Mouse (Mus musculus): Measurements from ENCODE around the gene Dll4. TPM values are rescaled to one million over a fixed set of nuclear protein-coding genes. Genes with fewer than 3 reads are reported as not detected.

Dll4 gene
- polyA plus RNA-seq, 1 experiment from 2014 or later, result 15.1 TPM

DNA sequence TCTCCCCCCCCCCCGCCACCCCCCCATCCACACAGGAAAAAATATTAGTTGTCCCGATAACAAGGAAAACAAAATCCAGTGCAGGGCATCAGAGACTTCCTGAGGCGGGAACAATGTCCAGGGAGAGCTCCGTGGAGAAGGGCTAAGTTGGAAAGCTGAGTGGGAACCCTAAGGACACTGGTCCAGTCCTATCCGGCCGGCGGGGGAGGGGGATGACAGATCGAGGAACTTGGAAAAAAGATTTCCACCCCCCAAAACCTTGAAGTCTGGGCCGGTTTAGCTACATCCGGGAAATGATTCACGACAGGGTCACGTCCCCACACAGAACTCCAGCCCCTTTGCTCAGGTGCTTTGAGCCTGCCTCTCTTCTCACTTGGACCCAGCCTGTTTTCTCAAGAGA, 14.0 kb upstream of the Dll4 start:
- DNase-seq (ENCODE audit: low spot score), result no peak

GRCm38 (mm10) chr2:119312380-119312958, 13.1 kb upstream of the Dll4 start:
- DNase-seq (ENCODE audit: low spot score), result no peak

DNA sequence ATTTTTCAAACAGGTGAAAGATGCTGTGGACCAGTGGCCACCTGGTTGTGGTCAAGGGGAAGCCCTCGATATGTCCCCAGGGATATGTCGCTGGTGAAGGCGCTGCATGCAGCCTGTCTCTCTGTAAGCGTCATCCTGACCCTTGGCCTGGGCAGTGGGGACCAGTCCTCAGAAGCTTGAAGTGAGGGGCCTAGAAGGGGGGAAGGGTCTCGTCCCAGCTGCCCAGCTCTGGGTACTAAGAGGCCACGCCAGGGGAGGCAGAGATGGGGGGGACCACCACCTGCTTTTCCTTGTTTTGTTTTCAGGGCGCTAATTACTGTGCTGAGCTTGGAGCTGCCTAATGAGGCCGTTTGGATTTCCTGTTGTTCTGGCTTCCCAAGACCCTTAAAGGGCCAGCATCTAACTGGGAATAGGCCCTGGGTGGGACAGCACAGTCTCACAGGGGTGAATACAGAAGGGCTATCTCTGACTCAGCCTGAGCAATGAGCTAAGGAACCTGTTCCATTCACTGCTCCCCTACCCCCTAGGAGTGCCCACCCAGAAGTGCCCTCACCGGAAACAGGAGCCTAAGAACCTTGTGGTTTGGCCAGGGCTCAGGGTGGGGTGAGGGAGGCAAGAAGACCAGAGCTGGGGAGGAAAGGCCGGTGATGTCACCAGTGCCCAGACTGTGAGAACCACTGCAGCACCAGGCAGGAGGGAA, 11.7 kb upstream of the Dll4 start:
- DNase-seq (ENCODE audit: low spot score), result no peak

- no peak for DNase-seq (ENCODE audit: low spot score)
These were observed 10.8 kb upstream of the Dll4 start for GRCm38 (mm10) chr2:119314742-119315310.

DNA sequence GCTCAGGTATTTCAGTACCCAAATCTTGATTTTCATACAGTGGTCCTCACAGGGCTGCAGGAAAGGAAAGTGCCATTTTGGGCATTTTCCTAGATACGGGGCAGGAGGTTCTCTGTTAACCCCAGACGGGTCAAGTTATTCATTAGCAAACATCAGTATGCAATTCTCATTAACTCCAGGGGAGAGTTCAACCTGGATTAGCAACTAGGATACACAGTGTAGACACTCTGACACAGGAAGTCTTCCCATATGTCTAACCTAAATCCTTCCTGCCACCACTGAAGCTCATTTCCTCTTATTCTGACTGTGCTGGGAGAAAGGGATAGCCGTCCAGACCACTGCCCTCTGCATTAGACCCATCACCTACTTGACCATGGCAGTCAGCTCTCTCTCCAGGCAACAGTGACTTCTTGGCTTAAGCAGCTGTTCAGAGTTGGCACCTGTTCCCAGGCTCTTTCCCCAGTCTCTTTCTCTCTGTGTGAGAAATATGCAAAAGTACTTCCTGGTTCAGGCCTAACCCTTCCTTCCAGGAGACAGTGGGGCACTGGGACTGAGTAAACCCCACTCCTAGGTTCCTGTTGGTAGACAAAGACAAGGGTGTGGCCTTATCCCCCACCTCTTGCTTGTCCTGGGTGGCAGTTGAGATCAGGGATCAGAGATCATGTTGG, 7.4 kb upstream of the Dll4 start:
- no peak for DNase-seq (ENCODE audit: low spot score)

DNA sequence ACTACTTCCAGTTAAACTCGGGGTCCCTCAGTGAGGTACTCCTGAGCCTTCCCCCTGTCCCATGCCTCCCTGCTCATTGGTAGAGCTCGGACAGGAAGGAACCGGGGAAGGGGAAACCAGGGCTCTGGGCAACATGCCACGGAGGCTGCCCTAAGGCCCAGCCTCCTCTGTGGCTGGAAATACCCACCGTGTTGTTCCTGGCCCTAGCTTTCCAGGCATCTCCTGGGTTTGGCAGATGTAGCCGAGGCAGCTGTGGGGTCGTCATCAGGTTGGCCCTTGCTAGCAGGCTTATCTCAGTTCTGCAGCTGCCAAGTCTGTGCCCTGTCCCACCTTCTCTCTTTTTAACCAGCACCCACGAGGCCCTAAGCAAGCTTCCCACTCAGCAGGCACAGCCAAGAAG, 5.0 kb upstream of the Dll4 start:
- no peak for DNase-seq (ENCODE audit: low spot score)

GRCm38 (mm10) chr2:119321771-119322586, 3.6 kb upstream of the Dll4 start:
- DNase-seq (ENCODE audit: low spot score), result no peak

GRCm38 (mm10) chr2:119322587-119323300, 2.8 kb upstream of the Dll4 start:
- peak; percentile 35 for DNase-seq (ENCODE audit: low spot score)

GRCm38 (mm10) chr2:119323866-119324575, 1.6 kb upstream of the Dll4 start:
- DNase-seq (ENCODE audit: low spot score), result no peak

DNA sequence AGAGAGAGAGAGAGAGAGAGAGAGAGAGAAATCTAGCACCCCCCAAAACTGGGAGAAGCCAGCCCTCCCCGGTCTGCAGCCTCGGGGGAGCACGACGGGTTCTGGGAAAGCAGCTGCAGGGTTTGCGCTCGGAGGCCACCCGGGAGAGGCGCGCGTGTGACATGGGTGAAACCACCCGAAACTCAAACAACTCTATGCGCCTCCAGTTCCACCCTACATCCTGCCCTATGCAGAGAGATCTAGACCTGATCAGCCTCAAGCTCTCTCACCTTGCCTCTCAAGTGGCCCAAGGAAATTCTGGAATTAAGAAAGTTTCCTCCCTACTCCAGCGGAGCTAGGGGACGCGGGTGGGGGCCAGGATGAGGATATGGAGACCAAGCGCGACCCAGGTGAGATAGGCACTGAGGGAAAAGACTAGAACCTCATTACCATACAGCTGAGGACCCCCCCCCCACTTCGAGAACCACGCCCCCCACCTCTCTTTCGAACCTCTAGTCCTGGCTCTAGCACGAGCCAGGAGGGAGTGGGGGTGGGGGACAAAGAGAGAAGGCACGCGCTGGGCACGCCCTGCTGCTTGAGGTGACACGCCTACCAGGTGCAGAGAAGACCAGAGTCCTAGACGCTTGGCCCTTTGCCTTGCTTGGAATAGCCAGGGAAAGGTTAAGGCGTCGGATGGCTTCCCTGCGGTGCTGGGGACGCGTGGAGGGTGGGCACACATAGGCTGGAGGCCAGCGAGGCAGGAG, 837 bp upstream of the Dll4 start:
- peak; percentile 20 for DNase-seq (ENCODE audit: low spot score)

GRCm38 (mm10) chr2:119326161-119327101, 847 bp downstream of the Dll4 start:
- no peak for DNase-seq (ENCODE audit: low spot score)

- DNase-seq (ENCODE audit: low spot score), result peak; percentile 51
These were observed 1.5 kb downstream of the Dll4 start for GRCm38 (mm10) chr2:119327102-119327480.

DNA sequence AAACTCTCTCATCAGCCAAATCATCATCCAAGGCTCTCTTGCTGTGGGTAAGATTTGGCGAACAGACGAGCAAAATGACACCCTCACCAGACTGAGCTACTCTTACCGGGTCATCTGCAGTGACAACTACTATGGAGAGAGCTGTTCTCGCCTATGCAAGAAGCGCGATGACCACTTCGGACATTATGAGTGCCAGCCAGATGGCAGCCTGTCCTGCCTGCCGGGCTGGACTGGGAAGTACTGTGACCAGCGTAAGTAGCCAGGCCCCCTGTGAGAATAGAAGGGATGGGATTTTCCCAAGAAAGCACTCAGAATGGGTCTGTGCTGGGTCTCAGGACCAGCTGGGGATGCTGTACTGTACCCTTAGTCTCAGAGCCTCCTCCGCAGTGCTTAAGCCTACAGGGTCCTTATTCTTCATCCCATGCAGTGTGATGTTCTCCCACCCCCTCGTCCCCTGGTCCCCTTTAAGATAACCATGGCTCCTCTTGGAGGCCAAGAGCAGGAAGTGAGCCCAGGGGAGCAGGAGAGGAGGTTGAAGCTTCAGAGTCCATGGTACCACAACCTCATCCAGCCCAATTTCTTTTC, 2.5 kb downstream of the Dll4 start:
- no peak for DNase-seq (ENCODE audit: low spot score)

DNA sequence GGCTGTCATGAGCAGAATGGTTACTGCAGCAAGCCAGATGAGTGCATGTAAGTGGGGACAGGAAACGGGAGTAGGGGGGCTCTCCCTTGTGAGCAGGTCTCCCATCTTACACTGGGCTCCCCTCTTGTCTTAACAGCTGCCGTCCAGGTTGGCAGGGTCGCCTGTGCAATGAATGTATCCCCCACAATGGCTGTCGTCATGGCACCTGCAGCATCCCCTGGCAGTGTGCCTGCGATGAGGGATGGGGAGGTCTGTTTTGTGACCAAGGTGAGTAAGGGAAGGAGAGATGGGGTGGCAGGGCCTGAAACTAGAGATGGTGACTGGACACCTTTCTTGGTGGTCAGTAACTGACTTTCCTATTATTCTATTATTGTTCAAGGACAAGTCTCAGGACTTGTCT, 3.0 kb downstream of the Dll4 start:
- DNase-seq (ENCODE audit: low spot score), result no peak

DNA sequence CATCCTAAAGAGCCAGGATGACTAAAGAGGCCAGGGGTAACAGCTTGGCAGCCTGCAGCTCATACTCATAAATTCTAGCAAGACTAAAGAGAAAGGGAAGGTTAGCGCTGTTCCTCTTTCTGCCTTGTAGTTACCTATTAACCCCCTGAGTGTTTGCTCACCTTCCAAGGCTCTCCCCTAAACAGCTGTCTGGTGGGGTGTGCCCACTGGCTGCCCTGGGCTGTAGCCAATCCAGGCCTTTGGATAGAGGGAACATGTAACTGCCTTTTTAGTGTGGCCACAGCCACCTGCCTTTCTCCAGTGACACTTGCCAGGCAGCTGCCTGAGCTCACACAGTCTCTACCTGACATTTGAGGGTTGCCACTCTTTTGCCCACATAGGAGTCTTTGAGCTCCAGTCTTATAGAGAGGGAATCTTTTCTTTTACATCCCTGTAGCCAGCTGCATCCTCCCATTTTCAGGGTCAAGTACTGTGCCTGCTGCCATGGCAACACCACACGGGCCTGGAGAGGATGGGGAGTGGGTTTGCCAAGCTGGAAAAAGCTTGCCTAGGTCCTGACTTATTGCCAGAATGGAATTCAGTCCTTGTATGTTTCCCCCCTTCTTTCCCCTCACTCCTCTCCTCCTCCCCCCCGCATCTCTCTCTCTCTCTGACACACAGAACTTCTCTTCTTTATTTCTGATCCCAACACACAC, 3.7 kb downstream of the Dll4 start:
- no peak for DNase-seq (ENCODE audit: low spot score)

DNA sequence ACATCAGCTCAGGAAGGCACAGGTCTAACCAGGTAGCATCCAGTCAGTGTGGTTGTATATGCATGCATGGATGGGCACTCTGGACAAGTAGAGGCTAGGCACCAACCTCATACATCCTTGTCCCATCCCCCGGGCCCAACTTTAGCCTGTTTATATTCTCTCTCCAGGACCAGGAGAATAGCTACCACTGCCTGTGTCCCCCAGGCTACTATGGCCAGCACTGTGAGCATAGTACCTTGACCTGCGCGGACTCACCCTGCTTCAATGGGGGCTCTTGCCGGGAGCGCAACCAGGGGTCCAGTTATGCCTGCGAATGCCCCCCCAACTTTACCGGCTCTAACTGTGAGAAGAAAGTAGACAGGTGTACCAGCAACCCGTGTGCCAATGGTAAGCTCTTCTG, 5.2 kb downstream of the Dll4 start:
- DNase-seq (ENCODE audit: low spot score), result no peak

DNA sequence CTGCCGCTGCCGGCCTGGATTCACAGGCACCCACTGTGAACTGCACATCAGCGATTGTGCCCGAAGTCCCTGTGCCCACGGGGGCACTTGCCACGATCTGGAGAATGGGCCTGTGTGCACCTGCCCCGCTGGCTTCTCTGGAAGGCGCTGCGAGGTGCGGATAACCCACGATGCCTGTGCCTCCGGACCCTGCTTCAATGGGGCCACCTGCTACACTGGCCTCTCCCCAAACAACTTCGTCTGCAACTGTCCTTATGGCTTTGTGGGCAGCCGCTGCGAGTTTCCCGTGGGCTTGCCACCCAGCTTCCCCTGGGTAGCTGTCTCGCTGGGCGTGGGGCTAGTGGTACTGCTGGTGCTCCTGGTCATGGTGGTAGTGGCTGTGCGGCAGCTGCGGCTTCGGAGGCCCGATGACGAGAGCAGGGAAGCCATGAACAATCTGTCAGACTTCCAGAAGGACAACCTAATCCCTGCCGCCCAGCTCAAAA, 6.6 kb downstream of the Dll4 start:
- no peak for DNase-seq (ENCODE audit: low spot score)

All from thymus, postnatal 0 days (tissue).